Mouse (Mus musculus) heart, postnatal 0 days (tissue): ENCODE data around the gene Olfr561. TPM values are rescaled to one million over a fixed set of nuclear protein-coding genes. Genes with fewer than 3 reads are reported as not detected.

Source experiments
- ATAC-seq: fragments of 200-750 bp; cut with Nextera tagmentation; 2 replicates; pipeline ENCODE4 v1.8.0; 2017; ENCODE audit warnings: low read depth, moderate number of reproducible peaks, moderate library complexity; ENCODE audit not compliant: insufficient read depth
- DNase-seq: peaks from one replicate; pipeline ENCODE4 v3.0.0-alpha.2; 2016; ENCODE audit warnings: low spot score
- H3K27ac ChIP-seq: fragments of 300-500 bp; sonication (generic); 2 replicates; pipeline ENCODE4 v1.5.1; 2014; ENCODE audit warnings: low read depth, mild to moderate bottlenecking
- H3K27me3 ChIP-seq: fragments of 300-500 bp; sonication (generic); 2 replicates; pipeline ENCODE4 v1.6.1; 2014; ENCODE audit warnings: low read length, mixed read lengths; ENCODE audit not compliant: control insufficient read depth, insufficient read depth
- H3K36me3 ChIP-seq: fragments of 300-500 bp; sonication (generic); replicated peaks from 2 replicates; pipeline ENCODE4 v1.6.1; 2014; ENCODE audit warnings: low read length, mixed read lengths; ENCODE audit not compliant: control insufficient read depth, insufficient read depth
- H3K4me1 ChIP-seq: fragments of 300-500 bp; sonication (generic); 2 replicates; pipeline ENCODE4 v1.6.1; 2014; ENCODE audit warnings: antibody characterized with exemption; ENCODE audit not compliant: control insufficient read depth, insufficient read depth
- H3K4me2 ChIP-seq: fragments of 300-500 bp; sonication (generic); 2 replicates; pipeline ENCODE4 v1.6.1; 2014; ENCODE audit warnings: low read depth, mild to moderate bottlenecking, low read length, moderate library complexity
- H3K4me3 ChIP-seq: fragments of 300-500 bp; sonication (generic); 2 replicates; pipeline ENCODE4 v1.5.1; 2014; ENCODE audit warnings: low read depth, low read length
- H3K9ac ChIP-seq: fragments of 300-500 bp; sonication (generic); replicated peaks from 2 replicates; pipeline ENCODE4 v1.6.1; 2014; ENCODE audit warnings: low read depth, low read length, mixed read lengths
- H3K9me3 ChIP-seq: fragments of 300-500 bp; sonication (generic); replicated peaks from 2 replicates; pipeline ENCODE4 v1.6.1; 2016; ENCODE audit warnings: low read length; ENCODE audit not compliant: control insufficient read depth
- EP300 ChIP-seq: IDR thresholded peaks from 2 replicates; pipeline ENCODE4 v1.6.1; 2016; ENCODE audit warnings: antibody characterized with exemption, low read depth
- polyA plus RNA-seq: library from polyadenylated mRNA; unstranded; fragments of >200 nt; fragmentation: Nextera tagmentation; extraction: Ambion mirVana; gene quantifications from 2 replicates; pipeline ENCODE4 v1.2.1, GENCODE M21; 2015
- total RNA-seq: library from RNA; depleted of rRNA; stranded (reverse); fragments of >200 nt; gene quantifications from 2 replicates; pipeline ENCODE4 v1.2.3, GENCODE M21; 2014; ENCODE audit warnings: low replicate concordance; rRNA removed

Olfr561 gene
- total and polyA plus RNA-seq, 2 experiments from 2014 or later, result not detected

- H3K9me3 ChIP-seq, result no peaks in the 10 kb centered on the region
- no peak within 1 kb of the TSS for H3K27ac ChIP-seq
- ATAC-seq (no peak), DNase-seq (no peak)
- H3K36me3 ChIP-seq, result no peaks in the 10 kb centered on the region
- H3K4me2 ChIP-seq, result no peak within 1 kb of the TSS
- H3K9ac ChIP-seq, result no peak within 1 kb of the TSS
- no peak within 1 kb of the TSS for H3K4me3 ChIP-seq
- no peak for TF ChIP-seq EP300
- H3K27me3 ChIP-seq, result no peaks in the 10 kb centered on the region
- no peaks in the 10 kb centered on the region for H3K4me1 ChIP-seq
Measured at GRCm38 (mm10) chr7:102803180-102803579, 32.2 kb downstream of the Olfr561 start, which contains the start of gene Olfr564. Gene Olfr564, plus strand, starts transcription at chr7:102803480.

Other genes starting within 250 kb of the Olfr561 start
Only the 30 nearest of the 31 such genes appear.
- not detected in 2 replicates for gene Olfr548-ps1, start 230.3 kb upstream of the Olfr561 start, total RNA-seq
- gene Olfr548-ps1, start 230.3 kb upstream of the Olfr561 start, polyA plus RNA-seq, result not detected in 2 replicates
- gene Olfr549, start 221.4 kb upstream of the Olfr561 start, total RNA-seq, result not detected in 2 replicates
- gene Olfr549, start 221.4 kb upstream of the Olfr561 start, polyA plus RNA-seq, result not detected in 2 replicates
- 4.0 and 5.6 TPM in 2 replicates for gene Trim21, start 205.7 kb upstream of the Olfr561 start, total RNA-seq
- 0.22 and 0.32 TPM in 2 replicates for gene Trim21, start 205.7 kb upstream of the Olfr561 start, polyA plus RNA-seq
- gene Olfr550, start 199.8 kb upstream of the Olfr561 start, total RNA-seq, result not detected in 2 replicates
- gene Olfr550, start 199.8 kb upstream of the Olfr561 start, polyA plus RNA-seq, result not detected in 2 replicates
- gene Olfr551, start 179.3 kb upstream of the Olfr561 start, total RNA-seq, result not detected in 2 replicates
- not detected in 2 replicates for gene Olfr551, start 179.3 kb upstream of the Olfr561 start, polyA plus RNA-seq
- not detected in 2 replicates for gene Olfr552, start 173.5 kb upstream of the Olfr561 start, total RNA-seq
- gene Olfr552, start 173.5 kb upstream of the Olfr561 start, polyA plus RNA-seq, result not detected in 2 replicates
- not detected in 2 replicates for gene Olfr553, start 153.0 kb upstream of the Olfr561 start, total RNA-seq
- not detected in 2 replicates for gene Olfr553, start 153.0 kb upstream of the Olfr561 start, polyA plus RNA-seq
- not detected in 2 replicates for gene Olfr554, start 132.8 kb upstream of the Olfr561 start, total RNA-seq
- gene Olfr554, start 132.8 kb upstream of the Olfr561 start, polyA plus RNA-seq, result not detected in 2 replicates
- gene Olfr555, start 112.4 kb upstream of the Olfr561 start, total RNA-seq, result not detected in 2 replicates
- not detected in 2 replicates for gene Olfr555, start 112.4 kb upstream of the Olfr561 start, polyA plus RNA-seq
- gene Olfr556, start 106.3 kb upstream of the Olfr561 start, total RNA-seq, result not detected in 2 replicates
- not detected in 2 replicates for gene Olfr556, start 106.3 kb upstream of the Olfr561 start, polyA plus RNA-seq
- gene Trim68, start 83.9 kb upstream of the Olfr561 start, total RNA-seq, result 10.0 and 22.4 TPM in 2 replicates
- 8.3 and 8.9 TPM in 2 replicates for gene Trim68, start 83.9 kb upstream of the Olfr561 start, polyA plus RNA-seq
- gene Olfr557, start 75.3 kb upstream of the Olfr561 start, total RNA-seq, result not detected in 2 replicates
- gene Olfr557, start 75.3 kb upstream of the Olfr561 start, polyA plus RNA-seq, result not detected in 2 replicates
- gene Olfr558, start 69.0 kb upstream of the Olfr561 start, total RNA-seq, result 1.2 and 1.5 TPM in 2 replicates
- 2.2 and 2.3 TPM in 2 replicates for gene Olfr558, start 69.0 kb upstream of the Olfr561 start, polyA plus RNA-seq
- not detected in 2 replicates for gene Olfr33, start 52.2 kb upstream of the Olfr561 start, total RNA-seq
- gene Olfr33, start 52.2 kb upstream of the Olfr561 start, polyA plus RNA-seq, result not detected in 2 replicates
- not detected in 2 replicates for gene Olfr559, start 43.7 kb upstream of the Olfr561 start, total RNA-seq
- gene Olfr559, start 43.7 kb upstream of the Olfr561 start, polyA plus RNA-seq, result not detected in 2 replicates
- gene Olfr560, start 11.9 kb upstream of the Olfr561 start, total RNA-seq, result not detected in 2 replicates
- gene Olfr560, start 11.9 kb upstream of the Olfr561 start, polyA plus RNA-seq, result not detected in 2 replicates
- gene Olfr78, start 11.8 kb upstream of the Olfr561 start, total RNA-seq, result 1.0 and 4.1 TPM in 2 replicates
- 0.34 and 0.60 TPM in 2 replicates for gene Olfr78, start 11.8 kb upstream of the Olfr561 start, polyA plus RNA-seq
- gene Olfr564, start 32.3 kb downstream of the Olfr561 start, total RNA-seq, result not detected in 2 replicates
- not detected in 2 replicates for gene Olfr564, start 32.3 kb downstream of the Olfr561 start, polyA plus RNA-seq
- not detected in 2 replicates for gene Olfr566, start 87.5 kb downstream of the Olfr561 start, total RNA-seq
- gene Olfr566, start 87.5 kb downstream of the Olfr561 start, polyA plus RNA-seq, result not detected in 2 replicates
- not detected in 2 replicates for gene Olfr568, start 105.9 kb downstream of the Olfr561 start, total RNA-seq
- gene Olfr568, start 105.9 kb downstream of the Olfr561 start, polyA plus RNA-seq, result not detected in 2 replicates
- gene Olfr569, start 119.7 kb downstream of the Olfr561 start, total RNA-seq, result not detected in 2 replicates
- gene Olfr569, start 119.7 kb downstream of the Olfr561 start, polyA plus RNA-seq, result not detected in 2 replicates
- gene Olfr570, start 123.4 kb downstream of the Olfr561 start, total RNA-seq, result not detected in 2 replicates
- not detected in 2 replicates for gene Olfr570, start 123.4 kb downstream of the Olfr561 start, polyA plus RNA-seq
- gene Olfr571, start 146.3 kb downstream of the Olfr561 start, total RNA-seq, result not detected in 2 replicates
- gene Olfr571, start 146.3 kb downstream of the Olfr561 start, polyA plus RNA-seq, result not detected in 2 replicates
- not detected in 2 replicates for gene Olfr572, start 153.2 kb downstream of the Olfr561 start, total RNA-seq
- gene Olfr572, start 153.2 kb downstream of the Olfr561 start, polyA plus RNA-seq, result not detected in 2 replicates
- not detected in 2 replicates for gene Olfr573-ps1, start 171.4 kb downstream of the Olfr561 start, total RNA-seq
- gene Olfr573-ps1, start 171.4 kb downstream of the Olfr561 start, polyA plus RNA-seq, result not detected in 2 replicates
- gene Olfr574, start 177.2 kb downstream of the Olfr561 start, total RNA-seq, result not detected in 2 replicates
- gene Olfr574, start 177.2 kb downstream of the Olfr561 start, polyA plus RNA-seq, result not detected in 2 replicates
- gene Olfr575, start 187.6 kb downstream of the Olfr561 start, total RNA-seq, result not detected in 2 replicates
- not detected in 2 replicates for gene Olfr575, start 187.6 kb downstream of the Olfr561 start, polyA plus RNA-seq
- gene Olfr576, start 191.4 kb downstream of the Olfr561 start, total RNA-seq, result not detected in 2 replicates
- not detected in 2 replicates for gene Olfr576, start 191.4 kb downstream of the Olfr561 start, polyA plus RNA-seq
- gene Olfr577, start 204.7 kb downstream of the Olfr561 start, total RNA-seq, result not detected in 2 replicates
- not detected in 2 replicates for gene Olfr577, start 204.7 kb downstream of the Olfr561 start, polyA plus RNA-seq
- gene Olfr578, start 218.1 kb downstream of the Olfr561 start, total RNA-seq, result not detected in 2 replicates
- gene Olfr578, start 218.1 kb downstream of the Olfr561 start, polyA plus RNA-seq, result not detected in 2 replicates